Mouse (Mus musculus): ENCODE results near the gene L3mbtl3. TPM values are rescaled to one million over a fixed set of nuclear protein-coding genes. Genes with fewer than 3 reads are reported as not detected.

Gene L3mbtl3
- total and polyA plus RNA-seq, 2 experiments: 1.7 to 4.1 TPM

DNA sequence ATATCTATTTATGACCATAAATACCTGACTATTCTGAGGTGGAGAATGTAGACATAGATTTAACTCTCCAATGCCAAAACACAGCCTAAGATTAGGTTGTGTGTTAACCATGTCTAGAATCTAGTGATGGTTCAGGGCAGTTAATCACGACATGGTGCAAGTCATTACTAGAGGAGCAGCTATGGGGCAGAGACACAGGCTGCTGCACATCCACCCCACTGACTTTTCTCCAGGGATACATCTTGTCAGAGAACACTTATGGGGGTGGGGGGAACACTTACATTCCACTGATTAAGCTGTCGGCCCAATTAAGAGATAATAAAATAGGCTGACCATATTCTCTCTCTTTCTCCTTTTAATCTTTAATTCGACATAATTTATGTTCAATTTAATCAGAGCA, 46.9 kb downstream of the L3mbtl3 start:
- TF ChIP-seq POLR2A (IDR thresholded peaks at IDR 0.05; ENCODE audit: extremely low read depth, insufficient read depth, low read length): no peak
- no peak for TF ChIP-seq CTCF (IDR thresholded peaks at IDR 0.05; ENCODE audit: low read depth, low read length)
- 86% methylated on average over 3 of the region's 3 CpGs for WGBS
- no peaks in the 10 kb centered on the region for H3K4me1 ChIP-seq (ENCODE audit: control insufficient read depth, insufficient read depth, low read length)
- H3K9ac ChIP-seq (ENCODE audit: low read depth, low read length): no peak overlapping the region
- peaks cover 29% of the 10 kb centered on the region for H3K36me3 ChIP-seq (ENCODE audit: control insufficient read depth, insufficient read depth, low read length)
- no peak for DNase-seq (ENCODE audit: extremely low read depth, low read depth, low spot score)
- H3K79me2 ChIP-seq (ENCODE audit: control insufficient read depth, insufficient read depth, low read length): no peaks in the 10 kb centered on the region
- no peak overlapping the region for H3K4me3 ChIP-seq (ENCODE audit: insufficient read depth, low read depth, low read length)
- no peak overlapping the region for H3K27ac ChIP-seq (replicated peaks; ENCODE audit: insufficient read depth, low read depth, low read length)
- H3K27me3 ChIP-seq (ENCODE audit: control insufficient read depth, insufficient read depth, low read length): no peaks in the 10 kb centered on the region

DNA sequence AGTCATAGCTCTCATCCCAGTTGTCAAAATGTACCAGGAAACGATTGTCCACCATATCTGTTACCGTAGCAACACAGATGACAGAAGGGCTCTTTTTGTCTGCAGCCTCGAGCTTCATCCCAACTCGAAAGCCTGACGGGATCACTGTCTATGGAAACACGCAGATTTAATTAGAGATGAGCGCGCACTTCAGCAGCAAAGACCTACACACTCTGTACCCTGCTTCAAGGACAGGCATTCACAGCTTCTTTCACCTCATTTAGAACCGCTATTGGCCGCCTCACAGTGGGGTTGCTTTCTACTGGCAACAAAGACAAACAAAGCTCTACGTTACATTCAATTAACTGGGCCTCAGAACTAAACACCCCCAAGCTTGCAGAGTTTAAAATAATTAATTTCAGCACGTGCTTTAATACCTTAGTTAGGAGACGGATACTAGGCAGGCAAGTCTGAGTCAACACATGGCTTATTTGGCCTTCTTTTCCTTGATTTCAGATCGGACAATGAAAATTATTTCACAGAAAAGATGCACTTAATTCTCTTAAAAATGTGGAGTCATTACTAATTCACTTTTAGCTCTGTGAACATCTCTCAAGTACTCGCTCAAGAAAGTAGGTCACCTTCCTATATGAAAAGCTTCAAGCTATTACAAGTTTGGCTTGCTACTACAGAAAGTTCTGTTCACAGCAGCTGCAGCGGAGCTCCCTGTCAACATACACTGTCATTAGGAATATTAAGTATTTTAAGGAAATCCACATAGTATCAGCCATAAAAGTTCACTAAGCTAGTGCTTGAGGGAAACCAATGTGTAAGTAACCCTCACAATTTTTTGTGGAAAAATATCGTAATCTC, 47.9 kb downstream of the L3mbtl3 start:
- Histone ChIP-seq H3K27me3 (ENCODE audit: control insufficient read depth, insufficient read depth, low read length) (no peaks in the 10 kb centered on the region), H3K9ac (ENCODE audit: low read depth, low read length) (no peak overlapping the region), H3K27ac (replicated peaks; ENCODE audit: insufficient read depth, low read depth, low read length) (no peak overlapping the region), H3K36me3 (ENCODE audit: control insufficient read depth, insufficient read depth, low read length) (peaks cover 29% of the 10 kb centered on the region), H3K79me2 (ENCODE audit: control insufficient read depth, insufficient read depth, low read length) (no peaks in the 10 kb centered on the region), H3K4me1 (ENCODE audit: control insufficient read depth, insufficient read depth, low read length) (no peaks in the 10 kb centered on the region), H3K4me3 (ENCODE audit: insufficient read depth, low read depth, low read length) (no peak overlapping the region)
- no peak for DNase-seq (ENCODE audit: extremely low read depth, low read depth, low spot score)
- TF ChIP-seq CTCF (IDR thresholded peaks at IDR 0.05; ENCODE audit: low read depth, low read length) (no peak), POLR2A (IDR thresholded peaks at IDR 0.05; ENCODE audit: extremely low read depth, insufficient read depth, low read length) (no peak)
- 92% methylated on average over 17 of the region's 17 CpGs for WGBS

DNA sequence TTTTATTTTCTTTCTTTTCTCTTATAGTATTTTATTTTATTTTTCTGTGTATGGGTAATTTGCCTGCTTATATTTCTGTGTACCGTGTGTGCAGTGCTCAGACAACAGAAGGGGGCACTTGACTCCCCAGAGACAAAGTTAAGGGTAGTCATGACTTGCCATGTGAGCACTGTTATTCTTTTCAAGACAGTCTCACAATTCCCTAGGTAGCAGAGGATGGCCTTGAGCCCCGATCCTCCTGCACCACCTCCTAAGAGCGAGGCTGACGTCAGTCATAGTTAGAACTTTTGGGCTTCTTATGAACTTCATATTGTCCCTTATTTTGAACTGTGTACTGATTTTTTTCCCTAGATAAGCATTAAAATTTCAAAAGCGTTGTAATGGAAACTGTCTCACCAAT, 48.5 kb downstream of the L3mbtl3 start:
- no peaks in the 10 kb centered on the region for H3K27me3 ChIP-seq (ENCODE audit: control insufficient read depth, insufficient read depth, low read length)
- TF ChIP-seq POLR2A (IDR thresholded peaks at IDR 0.05; ENCODE audit: extremely low read depth, insufficient read depth, low read length) (no peak), CTCF (IDR thresholded peaks at IDR 0.05; ENCODE audit: low read depth, low read length) (no peak)
- H3K79me2 ChIP-seq (ENCODE audit: control insufficient read depth, insufficient read depth, low read length): no peaks in the 10 kb centered on the region
- peaks cover 29% of the 10 kb centered on the region for H3K36me3 ChIP-seq (ENCODE audit: control insufficient read depth, insufficient read depth, low read length)
- H3K27ac ChIP-seq (replicated peaks; ENCODE audit: insufficient read depth, low read depth, low read length): no peak overlapping the region
- no peak for DNase-seq (ENCODE audit: extremely low read depth, low read depth, low spot score)
- H3K4me3 ChIP-seq (ENCODE audit: insufficient read depth, low read depth, low read length): no peak overlapping the region
- no peak overlapping the region for H3K9ac ChIP-seq (ENCODE audit: low read depth, low read length)
- H3K4me1 ChIP-seq (ENCODE audit: control insufficient read depth, insufficient read depth, low read length): no peaks in the 10 kb centered on the region
- WGBS: 95% methylated on average over 5 of the region's 5 CpGs

DNA sequence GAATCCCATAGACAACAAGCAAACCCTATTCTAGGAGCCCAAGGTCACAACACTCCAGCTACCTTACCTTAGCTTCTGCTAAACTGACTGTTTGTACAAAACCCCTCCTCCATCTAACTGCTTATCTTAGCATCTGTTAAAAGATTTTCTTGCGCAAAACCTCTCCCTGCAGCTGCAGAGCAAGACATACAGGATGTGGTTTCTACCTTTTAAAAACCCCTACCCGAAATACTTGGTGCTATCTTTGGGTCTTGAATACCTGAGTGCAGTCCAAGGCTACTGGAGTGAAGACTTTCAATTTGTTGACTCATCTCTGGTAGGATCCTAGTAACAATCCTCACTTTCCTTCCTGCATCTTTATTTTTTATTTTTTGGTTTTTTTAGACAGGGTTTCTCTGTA, 50.5 kb downstream of the L3mbtl3 start:
- Histone ChIP-seq H3K9ac (ENCODE audit: low read depth, low read length) (no peak overlapping the region), H3K79me2 (ENCODE audit: control insufficient read depth, insufficient read depth, low read length) (no peaks in the 10 kb centered on the region), H3K36me3 (ENCODE audit: control insufficient read depth, insufficient read depth, low read length) (peaks cover 25% of the 10 kb centered on the region), H3K4me3 (ENCODE audit: insufficient read depth, low read depth, low read length) (no peak overlapping the region), H3K4me1 (ENCODE audit: control insufficient read depth, insufficient read depth, low read length) (no peaks in the 10 kb centered on the region; the same call in 1 of the 2 replicates), H3K27me3 (ENCODE audit: control insufficient read depth, insufficient read depth, low read length) (no peaks in the 10 kb centered on the region), H3K27ac (replicated peaks; ENCODE audit: insufficient read depth, low read depth, low read length) (no peak overlapping the region)
- peak; percentile 6 for DNase-seq (ENCODE audit: extremely low read depth, low read depth, low spot score)
- TF ChIP-seq POLR2A (IDR thresholded peaks at IDR 0.05; ENCODE audit: extremely low read depth, insufficient read depth, low read length) (no peak), CTCF (IDR thresholded peaks at IDR 0.05; ENCODE audit: low read depth, low read length) (no peak)
- WGBS: 88% methylated on average over 2 of the region's 2 CpGs

DNA sequence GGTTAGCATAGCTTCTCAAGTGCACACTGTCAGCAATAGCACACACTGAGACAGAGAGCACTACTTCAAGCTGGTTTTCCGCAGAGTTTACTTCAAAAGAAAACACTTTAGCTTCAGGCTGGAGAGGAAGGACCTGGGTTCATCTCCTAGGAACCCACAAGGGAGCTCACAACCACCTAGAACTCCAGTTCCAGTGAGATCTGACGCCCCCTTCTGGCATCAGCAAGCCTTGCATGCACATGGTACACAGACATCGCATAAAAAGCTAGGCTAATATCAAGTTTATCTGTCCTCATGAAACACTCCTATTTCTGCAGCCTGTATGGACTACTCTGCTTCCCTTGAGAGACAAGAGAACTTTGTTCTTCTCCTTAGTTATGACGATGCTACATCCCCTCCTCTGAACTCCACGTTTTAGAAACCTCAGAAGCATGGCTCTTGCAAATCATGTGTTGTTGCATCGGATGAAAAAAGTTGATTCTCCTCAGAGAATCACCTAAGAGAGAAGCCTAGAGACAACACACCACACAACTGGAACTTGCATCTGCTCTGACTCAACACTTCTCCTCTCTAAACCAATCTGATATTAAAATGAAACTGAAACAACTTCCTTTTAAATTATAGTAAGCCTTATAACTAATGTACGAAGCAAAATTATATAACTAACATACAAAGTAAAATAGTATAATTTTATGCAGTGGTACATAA, 53.3 kb downstream of the L3mbtl3 start:
- H3K79me2 ChIP-seq (ENCODE audit: control insufficient read depth, insufficient read depth, low read length): no peaks in the 10 kb centered on the region
- 82% methylated on average over 7 of the region's 7 CpGs for WGBS
- no peaks in the 10 kb centered on the region; the same call in 1 of the 2 replicates for H3K4me1 ChIP-seq (ENCODE audit: control insufficient read depth, insufficient read depth, low read length)
- H3K27me3 ChIP-seq (ENCODE audit: control insufficient read depth, insufficient read depth, low read length): no peaks in the 10 kb centered on the region
- H3K27ac ChIP-seq (replicated peaks; ENCODE audit: insufficient read depth, low read depth, low read length): no peak overlapping the region
- H3K4me3 ChIP-seq (ENCODE audit: insufficient read depth, low read depth, low read length): no peak overlapping the region
- TF ChIP-seq CTCF (IDR thresholded peaks at IDR 0.05; ENCODE audit: low read depth, low read length): no peak
- no peak for TF ChIP-seq POLR2A (IDR thresholded peaks at IDR 0.05; ENCODE audit: extremely low read depth, insufficient read depth, low read length)
- H3K36me3 ChIP-seq (ENCODE audit: control insufficient read depth, insufficient read depth, low read length): peaks cover 23% of the 10 kb centered on the region
- DNase-seq (ENCODE audit: extremely low read depth, low read depth, low spot score): no peak
- no peak overlapping the region for H3K9ac ChIP-seq (ENCODE audit: low read depth, low read length)

Measured in liver, adult 2 months (tissue).